Mouse (Mus musculus): ENCODE measurements at regions not wholly inside any gene's neighbourhood (a gene's known extent, or its start where the extent isn't known, plus 50 kb on each side); places are given as distances from the start of the nearest gene placed in this dataset.

- peak; percentile 25 for DNase-seq
Observed at GRCm38 (mm10) chr3:101224091-101224490, 63.6 kb downstream of the Cd2 start.

GRCm38 (mm10) chr3:101219897-101220296, 67.8 kb downstream of the Cd2 start:
- peak; percentile 43 for DNase-seq

GRCm38 (mm10) chr3:101216711-101217110, 71.0 kb downstream of the Cd2 start:
- DNase-seq = no peak

GRCm38 (mm10) chr3:101213212-101213562, 74.6 kb downstream of the Cd2 start:
- no peak for DNase-seq

GRCm38 (mm10) chr3:101212403-101213211, 75.1 kb downstream of the Cd2 start:
- peak; percentile 67 for DNase-seq

GRCm38 (mm10) chr3:101211936-101212335, 75.8 kb downstream of the Cd2 start:
- no peak for DNase-seq

- no peak for DNase-seq
Observed at GRCm38 (mm10) chr3:101209546-101209945, 78.2 kb downstream of the Cd2 start.

- DNase-seq = no peak
Observed at GRCm38 (mm10) chr3:101208751-101209150, 79.0 kb downstream of the Cd2 start.

GRCm38 (mm10) chr3:101206172-101206571, 81.6 kb downstream of the Cd2 start:
- peak; percentile 65 for DNase-seq

- no peak for DNase-seq
Observed at GRCm38 (mm10) chr3:101194725-101195124, 84.6 kb upstream of the Ptgfrn start.

GRCm38 (mm10) chr3:101194319-101194718, 84.2 kb upstream of the Ptgfrn start:
- no peak for DNase-seq

GRCm38 (mm10) chr3:101191298-101191986, 81.4 kb upstream of the Ptgfrn start:
- no peak for DNase-seq

- DNase-seq = no peak
Observed at GRCm38 (mm10) chr3:101181958-101182357, 71.9 kb upstream of the Ptgfrn start.

GRCm38 (mm10) chr3:101173954-101174353, 63.9 kb upstream of the Ptgfrn start:
- DNase-seq = no peak

GRCm38 (mm10) chr3:101170037-101171019, 60.2 kb upstream of the Ptgfrn start:
- DNase-seq = no peak

GRCm38 (mm10) chr3:101167026-101167425, 56.9 kb upstream of the Ptgfrn start:
- DNase-seq = no peak

- no peak for DNase-seq
Observed at GRCm38 (mm10) chr3:101166580-101166979, 56.5 kb upstream of the Ptgfrn start.

GRCm38 (mm10) chr3:101165261-101165660, 55.2 kb upstream of the Ptgfrn start:
- no peak for DNase-seq

GRCm38 (mm10) chr3:101164771-101165170, 54.7 kb upstream of the Ptgfrn start:
- DNase-seq = no peak

GRCm38 (mm10) chr3:101163991-101164434, 53.9 kb upstream of the Ptgfrn start:
- DNase-seq = no peak

GRCm38 (mm10) chr3:101163160-101163990, 53.3 kb upstream of the Ptgfrn start:
- DNase-seq = no peak

- no peak for DNase-seq
Observed at GRCm38 (mm10) chr3:101162536-101163159, 52.6 kb upstream of the Ptgfrn start.

Data from thymus, postnatal 14 days (tissue).